Mouse (Mus musculus): ENCODE measurements at regions not wholly inside any gene's neighbourhood (a gene's known extent, or its start where the extent isn't known, plus 50 kb on each side); places are given as distances from the start of the nearest gene placed in this dataset.

DNA sequence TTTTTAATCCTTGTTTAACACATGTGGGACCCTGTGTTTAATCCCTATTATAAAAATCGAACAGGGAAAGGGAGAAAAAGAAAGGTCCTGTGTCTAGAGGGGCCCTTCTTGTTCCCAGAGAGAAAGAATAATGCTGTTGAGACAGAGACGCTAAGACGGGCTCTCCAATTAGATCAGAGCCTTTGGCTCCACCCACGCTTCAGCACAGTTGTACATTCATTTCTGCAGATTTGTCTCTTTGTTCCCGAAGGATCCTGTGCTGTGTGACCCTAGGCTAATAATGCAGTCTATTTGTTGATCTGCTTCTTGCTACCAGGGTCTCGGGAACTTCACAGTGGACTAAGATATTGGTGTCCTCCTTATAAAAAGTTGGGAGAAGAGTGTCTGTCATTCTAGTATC, 92.0 kb downstream of the Cdc5l start:
- peaks cover 47% of the 10 kb centered on the region for H3K27me3 ChIP-seq (replicated peaks)
- H3K4me3 ChIP-seq (replicated peaks), result no peak overlapping the region
- H3K4me1 ChIP-seq, result peaks cover 8% of the 10 kb centered on the region; the same call in 1 of the 2 replicates
- H3K36me3 ChIP-seq (replicated peaks; ENCODE audit: low read length), result no peaks in the 10 kb centered on the region
- no peak for TF ChIP-seq GATA1 (IDR thresholded peaks at IDR 0.05; ENCODE audit: borderline replicate concordance, low read length)
- no peak for TF ChIP-seq FLI1 (IDR thresholded peaks at IDR 0.05; ENCODE audit: low read length)
- peaks cover 23% of the 10 kb centered on the region for H3K9me3 ChIP-seq

DNA sequence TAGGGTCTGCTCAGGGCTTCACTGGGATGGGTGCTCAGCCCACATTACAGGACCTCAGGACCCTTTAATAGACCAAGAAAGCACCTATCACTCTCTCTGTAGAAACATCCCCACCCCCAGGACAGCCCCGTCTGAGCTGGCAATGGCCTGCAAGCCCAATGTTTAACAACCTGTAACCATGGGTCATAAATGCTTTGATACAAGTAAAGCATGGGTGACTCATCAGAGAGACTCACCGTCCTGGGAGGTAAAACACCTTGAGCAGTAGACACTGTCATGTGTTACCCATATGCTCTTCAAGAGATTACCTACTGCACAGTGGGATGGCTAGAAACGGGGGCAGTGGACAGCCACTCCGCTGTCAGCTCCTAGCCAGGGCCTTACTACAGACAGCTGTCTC, 92.7 kb downstream of the Cdc5l start:
- H3K36me3 ChIP-seq (replicated peaks; ENCODE audit: low read length), result no peaks in the 10 kb centered on the region
- H3K4me3 ChIP-seq (replicated peaks), result no peak overlapping the region
- H3K27me3 ChIP-seq (replicated peaks), result peaks cover 50% of the 10 kb centered on the region
- TF ChIP-seq FLI1 (IDR thresholded peaks at IDR 0.05; ENCODE audit: low read length), result no peak
- H3K4me1 ChIP-seq, result peaks cover 11% of the 10 kb centered on the region; the same call in 1 of the 2 replicates
- H3K9me3 ChIP-seq, result peaks cover 23% of the 10 kb centered on the region

DNA sequence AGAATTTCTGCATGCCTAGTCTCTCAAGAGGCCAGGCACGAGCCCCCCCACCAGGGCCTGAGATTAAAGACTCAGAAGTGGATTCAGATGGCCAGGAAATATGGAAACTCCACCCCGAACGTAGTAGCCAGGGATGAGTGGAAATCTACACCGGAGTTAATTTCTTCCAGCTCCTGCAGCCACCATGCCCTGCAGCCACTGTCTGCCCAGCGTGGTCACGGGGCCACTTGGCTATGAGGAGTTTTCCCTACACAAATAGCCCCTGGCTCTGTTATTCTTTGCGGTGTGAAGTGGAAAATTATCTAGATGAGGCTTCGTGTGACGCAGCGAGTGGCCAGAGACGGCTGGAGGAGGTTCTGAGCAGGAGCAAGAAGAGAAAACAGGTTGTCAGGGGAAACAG, 94.3 kb downstream of the Cdc5l start:
- H3K27me3 ChIP-seq (replicated peaks), result peaks cover 44% of the 10 kb centered on the region
- no peak overlapping the region for H3K4me3 ChIP-seq (replicated peaks)
- peaks cover 27% of the 10 kb centered on the region for H3K4me1 ChIP-seq
- peaks cover 14% of the 10 kb centered on the region for H3K9me3 ChIP-seq
- H3K36me3 ChIP-seq (replicated peaks; ENCODE audit: low read length), result no peaks in the 10 kb centered on the region
- no peak for TF ChIP-seq GATA1 (IDR thresholded peaks at IDR 0.05; ENCODE audit: borderline replicate concordance, low read length)
- no peak for TF ChIP-seq FLI1 (IDR thresholded peaks at IDR 0.05; ENCODE audit: low read length)

DNA sequence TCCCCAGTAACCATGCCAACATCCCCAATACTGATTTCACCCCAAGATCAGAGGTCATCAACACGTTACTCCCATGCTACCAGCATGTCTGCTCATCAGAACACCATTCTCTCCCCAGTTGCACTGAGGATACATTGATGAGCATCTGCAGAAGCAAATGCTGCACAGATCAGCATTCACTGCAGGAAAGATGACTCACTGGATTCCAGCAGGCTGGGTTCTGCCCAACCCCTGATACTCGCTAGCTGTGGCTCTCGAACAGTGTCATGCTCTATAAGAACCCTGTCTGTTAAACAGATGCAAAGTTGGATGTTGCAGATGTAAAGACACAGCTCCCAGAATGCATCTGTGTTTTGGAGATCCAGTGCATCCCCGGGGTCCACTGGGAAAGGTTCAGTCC, 95.5 kb downstream of the Cdc5l start:
- no peak overlapping the region for H3K4me3 ChIP-seq (replicated peaks)
- H3K27me3 ChIP-seq (replicated peaks), result peaks cover 43% of the 10 kb centered on the region
- H3K9me3 ChIP-seq, result peaks cover 4% of the 10 kb centered on the region; the same call in 1 of the 2 replicates
- TF ChIP-seq GATA1 (IDR thresholded peaks at IDR 0.05; ENCODE audit: borderline replicate concordance, low read length), result no peak
- no peak for TF ChIP-seq FLI1 (IDR thresholded peaks at IDR 0.05; ENCODE audit: low read length)
- peaks cover 33% of the 10 kb centered on the region for H3K4me1 ChIP-seq
- no peaks in the 10 kb centered on the region for H3K36me3 ChIP-seq (replicated peaks; ENCODE audit: low read length)

DNA sequence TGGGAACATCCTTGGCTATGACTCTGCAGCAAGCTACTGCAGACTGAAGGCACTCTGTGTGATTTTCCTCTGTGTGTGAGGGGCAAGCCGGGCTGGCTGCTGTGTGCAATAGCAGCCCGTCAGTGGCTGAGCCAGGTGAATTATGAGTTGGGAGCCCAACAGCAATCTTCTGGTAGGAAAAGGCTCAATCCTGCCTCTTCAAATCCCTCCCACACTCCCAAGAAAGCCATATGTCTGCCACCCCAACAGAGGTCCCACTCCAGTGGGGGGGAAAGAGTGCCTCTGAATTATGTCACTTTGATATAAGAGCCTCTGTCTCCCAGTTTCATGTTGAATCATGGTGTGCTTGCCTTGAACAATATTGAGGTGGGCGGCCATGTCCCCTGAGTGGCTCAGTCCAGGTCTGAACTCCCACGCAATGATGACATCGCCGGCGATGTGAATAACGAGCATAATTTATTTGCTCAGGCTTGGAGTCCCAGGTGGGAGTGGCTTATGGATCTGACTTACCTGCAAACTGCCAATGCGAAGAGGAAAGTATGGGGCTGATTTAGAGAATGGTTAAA, 97.9 kb downstream of the Cdc5l start:
- Histone ChIP-seq H3K4me3 (replicated peaks) (no peak overlapping the region), H3K36me3 (replicated peaks; ENCODE audit: low read length) (no peaks in the 10 kb centered on the region), H3K27me3 (replicated peaks) (peaks cover 29% of the 10 kb centered on the region), H3K4me1 (peaks cover 33% of the 10 kb centered on the region), H3K9me3 (no peaks in the 10 kb centered on the region)
- TF ChIP-seq GATA1 (IDR thresholded peaks at IDR 0.05; ENCODE audit: borderline replicate concordance, low read length), result no peak
- no peak for TF ChIP-seq FLI1 (IDR thresholded peaks at IDR 0.05; ENCODE audit: low read length)

DNA sequence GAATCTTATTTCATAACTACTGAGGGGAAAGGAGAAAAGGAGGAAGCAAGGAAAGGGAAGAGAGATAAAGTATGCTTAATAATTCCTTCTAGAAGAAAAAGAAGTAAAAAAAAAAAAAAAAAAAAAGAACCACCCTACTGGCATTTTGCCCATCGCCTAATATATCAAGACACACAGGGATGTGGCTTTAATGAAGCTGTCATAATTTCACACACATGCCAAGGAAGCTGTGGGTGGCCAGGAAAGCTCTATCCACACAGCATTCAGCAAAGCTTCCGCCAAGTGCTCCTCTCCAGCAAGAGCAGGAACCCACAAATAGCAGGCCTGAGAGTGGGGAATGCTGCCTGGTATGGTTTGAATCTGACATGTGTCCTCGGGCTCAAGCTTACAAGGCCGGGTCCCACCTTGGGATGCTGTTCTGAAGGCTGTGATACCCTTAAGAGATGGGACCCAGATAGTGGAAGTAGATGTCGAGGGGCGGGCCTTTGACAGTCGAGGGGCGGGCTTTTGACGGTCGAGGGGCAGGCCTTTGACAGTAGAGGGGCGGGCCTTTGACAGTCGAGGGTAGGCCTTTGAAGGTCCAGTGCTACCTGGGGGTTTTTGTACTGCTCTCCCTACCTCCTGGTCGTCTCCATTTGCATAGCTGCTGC, 98.7 kb downstream of the Cdc5l start:
- H3K4me3 ChIP-seq (replicated peaks), result peak overlapping the region; percentile 1
- peaks cover 35% of the 10 kb centered on the region for H3K4me1 ChIP-seq
- no peaks in the 10 kb centered on the region for H3K36me3 ChIP-seq (replicated peaks; ENCODE audit: low read length)
- H3K27me3 ChIP-seq (replicated peaks), result peaks cover 25% of the 10 kb centered on the region
- H3K9me3 ChIP-seq, result no peaks in the 10 kb centered on the region
- no peak for TF ChIP-seq FLI1 (IDR thresholded peaks at IDR 0.05; ENCODE audit: low read length)
- no peak for TF ChIP-seq GATA1 (IDR thresholded peaks at IDR 0.05; ENCODE audit: borderline replicate concordance, low read length)

DNA sequence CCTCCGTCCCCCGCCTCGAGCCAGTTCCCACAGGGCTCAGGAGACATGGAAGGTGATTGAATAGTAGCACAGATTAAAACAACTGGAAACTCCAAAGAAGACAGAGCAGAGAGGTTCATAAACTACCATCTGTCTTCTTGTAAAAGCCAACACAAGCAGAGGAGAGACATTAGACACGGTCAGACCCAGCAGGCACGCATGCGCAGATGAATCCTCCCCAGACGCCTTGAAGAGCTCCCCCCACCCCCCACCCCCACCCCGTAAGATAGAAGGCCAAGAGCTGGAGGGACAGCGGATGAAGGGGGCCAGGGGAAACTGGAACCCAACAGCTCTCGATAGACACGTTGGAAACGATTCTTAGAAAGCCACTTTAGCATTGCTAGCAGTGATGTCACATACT, 101.2 kb downstream of the Cdc5l start:
- Histone ChIP-seq H3K27me3 (replicated peaks) (peaks cover 16% of the 10 kb centered on the region), H3K4me3 (replicated peaks) (no peak overlapping the region), H3K4me1 (peaks cover 30% of the 10 kb centered on the region), H3K36me3 (replicated peaks; ENCODE audit: low read length) (no peaks in the 10 kb centered on the region), H3K9me3 (no peaks in the 10 kb centered on the region)
- TF ChIP-seq GATA1 (IDR thresholded peaks at IDR 0.05; ENCODE audit: borderline replicate concordance, low read length), result no peak
- TF ChIP-seq FLI1 (IDR thresholded peaks at IDR 0.05; ENCODE audit: low read length), result no peak

DNA sequence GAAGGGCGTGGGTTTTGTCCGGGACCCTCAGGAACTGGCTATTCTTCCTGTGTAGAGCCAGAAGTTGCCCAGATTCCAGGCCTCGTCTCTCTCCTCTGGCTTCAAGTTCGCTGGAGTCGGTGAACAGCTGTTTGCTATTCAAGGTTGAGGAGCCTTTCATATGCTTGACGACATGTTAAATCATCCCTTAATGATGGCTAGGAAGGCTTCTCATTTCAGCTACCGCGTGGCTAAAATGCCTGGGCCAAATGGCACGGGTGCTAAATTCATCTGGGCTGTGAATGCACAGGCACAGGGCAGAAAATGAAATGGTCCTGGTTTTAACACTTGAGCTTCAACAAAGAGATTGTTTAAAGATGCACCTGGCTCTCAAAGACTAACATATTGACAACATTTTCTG, 104.3 kb downstream of the Cdc5l start:
- H3K36me3 ChIP-seq (replicated peaks; ENCODE audit: low read length), result no peaks in the 10 kb centered on the region
- no peak overlapping the region for H3K4me3 ChIP-seq (replicated peaks)

DNA sequence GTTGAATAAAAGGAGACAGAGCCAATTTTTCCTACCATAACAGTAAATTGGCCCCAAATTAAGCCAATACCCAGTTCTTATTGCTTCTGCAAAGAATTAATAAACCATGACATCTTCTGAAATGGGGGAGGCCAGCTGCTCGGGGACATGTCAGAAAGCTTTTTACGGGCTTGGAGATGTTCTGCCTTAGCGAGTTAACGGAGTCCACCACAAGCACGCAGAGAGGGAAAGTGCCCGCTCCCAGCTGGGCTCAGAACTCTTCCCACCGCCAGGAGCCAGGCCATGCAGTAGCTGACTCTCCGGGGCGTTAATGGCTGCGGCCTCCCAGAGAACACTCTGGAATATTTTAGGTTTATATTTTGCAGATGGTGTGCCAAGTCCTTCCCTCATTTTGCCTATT, 106.8 kb downstream of the Cdc5l start:
- TF ChIP-seq GATA1 (IDR thresholded peaks at IDR 0.05; ENCODE audit: borderline replicate concordance, low read length) (no peak), FLI1 (IDR thresholded peaks at IDR 0.05; ENCODE audit: low read length) (no peak)
- H3K4me3 ChIP-seq (replicated peaks), result no peak overlapping the region

More for the DNA sequence above, 104.3 kb downstream of the Cdc5l start:
- TF ChIP-seq FLI1 (IDR thresholded peaks at IDR 0.05; ENCODE audit: low read length) (no peak), GATA1 (IDR thresholded peaks at IDR 0.05; ENCODE audit: borderline replicate concordance, low read length) (no peak)
- Histone ChIP-seq H3K4me1 (peaks cover 22% of the 10 kb centered on the region), H3K9me3 (no peaks in the 10 kb centered on the region), H3K27me3 (replicated peaks) (peaks cover 22% of the 10 kb centered on the region)

DNA sequence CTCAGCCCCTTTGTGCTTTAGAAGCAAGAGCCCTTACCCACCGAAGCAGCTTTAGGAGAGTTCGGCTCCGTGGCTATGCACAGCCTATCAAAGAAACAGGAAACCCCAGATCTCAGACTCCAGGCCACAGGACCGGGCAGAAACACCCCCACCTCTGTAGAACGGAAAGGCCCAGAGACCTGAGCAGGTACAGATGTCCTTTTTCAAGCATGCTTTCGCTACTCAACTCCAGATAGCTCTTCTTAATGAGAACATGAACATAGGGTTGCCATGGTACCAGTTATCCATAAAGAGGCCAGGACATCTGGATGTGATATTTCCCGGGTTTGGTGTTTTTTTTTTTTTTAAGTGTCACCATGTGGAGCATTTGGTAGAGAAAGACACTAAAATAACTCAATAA, 107.4 kb downstream of the Cdc5l start:
- peaks cover 16% of the 10 kb centered on the region for H3K4me1 ChIP-seq
- H3K27me3 ChIP-seq (replicated peaks), result peaks cover 39% of the 10 kb centered on the region
- no peak overlapping the region for H3K4me3 ChIP-seq (replicated peaks)
- TF ChIP-seq FLI1 (IDR thresholded peaks at IDR 0.05; ENCODE audit: low read length) (no peak), GATA1 (IDR thresholded peaks at IDR 0.05; ENCODE audit: borderline replicate concordance, low read length) (no peak)
- no peaks in the 10 kb centered on the region for H3K36me3 ChIP-seq (replicated peaks; ENCODE audit: low read length)
- no peaks in the 10 kb centered on the region for H3K9me3 ChIP-seq

More for the DNA sequence above, 106.8 kb downstream of the Cdc5l start:
- Histone ChIP-seq H3K4me1 (peaks cover 16% of the 10 kb centered on the region), H3K36me3 (replicated peaks; ENCODE audit: low read length) (no peaks in the 10 kb centered on the region), H3K27me3 (replicated peaks) (peaks cover 35% of the 10 kb centered on the region), H3K9me3 (no peaks in the 10 kb centered on the region)

All from megakaryocyte, embryonic 14.5 days (primary cell).